Mouse (Mus musculus) neutrophil, adult 65 days (primary cell): ENCODE data around the gene Lmo7. TPM values are rescaled to one million over a fixed set of nuclear protein-coding genes. Genes with fewer than 3 reads are reported as not detected.

ENCODE experiments used
- total RNA-seq: library from RNA; stranded (reverse); gene quantifications from 2 replicates; pipeline ENCODE4 v1.2.4, GENCODE M21; 2023

Lmo7 gene
- total RNA-seq, result 0.09 TPM in 1 of 2 replicates, not detected in the other

GRCm38 (mm10) chr14:101729237-101729971 lies at the start of gene Lmo7, which contains the start of gene Gm9922:
TSS of gene Lmo7 (plus strand) at chr14:101729957.
TSS of gene Gm9922 (minus strand) at chr14:101729814.

Other genes starting within 250 kb of the Lmo7 start
- 2.0 and 4.9 TPM in 2 replicates for gene Tbc1d4, start 120.8 kb upstream of the Lmo7 start, total RNA-seq
- 33.4 and 35.4 TPM in 2 replicates for gene Commd6, start 89.3 kb upstream of the Lmo7 start, total RNA-seq
- 8.7 and 12.6 TPM in 2 replicates for gene Uchl3, start 76.0 kb upstream of the Lmo7 start, total RNA-seq
- not detected in 2 replicates for gene Gm9922, start 143 bp upstream of the Lmo7 start, total RNA-seq